13 mouse cellular contexts compared by ENCODE assay signal in genomic region chr10:43036646-43037454, GRCm38 (mm10).
A peak's percentile ranks its signal among the peaks of the same experiment; 100 is the strongest.
DNase-seq lines count a peak whose midpoint lies in the region; ATAC-seq and TF ChIP-seq lines count a peak whose summit lies in the region.
"Had no signal": no experiment of that assay in that cellular context is flagged by ENCODE, and none has a peak within 500 bp of the region (broad histone marks: within the 10 kb centered on the region; RNA-seq: fewer than 3 reads in every experiment).

No protein-coding gene starts in this region.

- 45% methylated on average over 21 of the region's 21 CpGs for WGBS in forebrain, embryonic 11.5 days
- WGBS in forebrain, embryonic 14.5 days: 37% methylated on average over 21 of the region's 21 CpGs
- WGBS in lung, embryonic 14.5 days: 68% methylated on average over 21 of the region's 21 CpGs
- WGBS in limb, embryonic 12.5 days: 63% methylated on average over 21 of the region's 21 CpGs
- WGBS in stomach, postnatal 0 days: 77% methylated on average over 21 of the region's 21 CpGs

- no peak for DNase-seq in forebrain, embryonic 11.5 days (ENCODE audit: low spot score)
- no peak for DNase-seq in forebrain, embryonic 14.5 days (ENCODE audit: low spot score)
- DNase-seq in lung, embryonic 14.5 days: no peak
- no peak for DNase-seq in lung, postnatal 36 days
- DNase-seq in retina, embryonic 14.5 days (ENCODE audit: low spot score): peak; percentile 67
- no peak for DNase-seq in stomach, postnatal 0 days (ENCODE audit: low spot score)
- no peak for DNase-seq in urinary bladder, postnatal 36 days (ENCODE audit: low spot score in 2 of 2)
- DNase-seq: cerebellum, adult 11-12 months; gastrocnemius, postnatal 10 days; liver, embryonic 13.5 days; right cerebral cortex, adult 18-20 months had no signal

- no peaks in the 10 kb centered on the region; the same call in 1 of the 2 replicates for H3K9me3 ChIP-seq in forebrain, embryonic 11.5 days (ENCODE audit: control insufficient read depth, low read length)
- no peaks in the 10 kb centered on the region for H3K9me3 ChIP-seq in forebrain, embryonic 14.5 days (replicated peaks; ENCODE audit: control insufficient read depth, low read length)
- no peaks in the 10 kb centered on the region for H3K9me3 ChIP-seq in lung, embryonic 14.5 days (ENCODE audit: low read depth, low read length)
- H3K9me3 ChIP-seq in limb, embryonic 12.5 days: 0 out of 2 replicates have a peak, but pooled peaks cover 3% of the 10 kb centered on the region
- no peaks in the 10 kb centered on the region for H3K9me3 ChIP-seq in stomach, postnatal 0 days (ENCODE audit: control insufficient read depth, low read length)
- H3K9me3 ChIP-seq: liver, embryonic 13.5 days had no signal

- no peak overlapping the region for H3K4me2 ChIP-seq in forebrain, embryonic 11.5 days (ENCODE audit: low read depth, low read length, severe bottlenecking)
- H3K4me2 ChIP-seq in forebrain, embryonic 14.5 days (ENCODE audit: low read length): no peak overlapping the region
- no peak overlapping the region for H3K4me2 ChIP-seq in lung, embryonic 14.5 days
- H3K4me2 ChIP-seq in limb, embryonic 12.5 days: no peak overlapping the region
- H3K4me2 ChIP-seq in stomach, postnatal 0 days (replicated peaks; ENCODE audit: low read depth): no peak overlapping the region
- H3K4me2 ChIP-seq: liver, embryonic 13.5 days had no signal

- H3K4me1 ChIP-seq in forebrain, embryonic 11.5 days (replicated peaks; ENCODE audit: control insufficient read depth, insufficient read depth, low read length): 0 out of 2 replicates have a peak, but pooled peaks cover 3% of the 10 kb centered on the region
- H3K4me1 ChIP-seq in forebrain, embryonic 14.5 days (ENCODE audit: control insufficient read depth, insufficient read depth, low read length): peaks cover 21% of the 10 kb centered on the region
- peaks cover 5% of the 10 kb centered on the region for H3K4me1 ChIP-seq in lung, embryonic 14.5 days (ENCODE audit: insufficient read depth)
- H3K4me1 ChIP-seq in limb, embryonic 12.5 days (replicated peaks): peaks cover 20% of the 10 kb centered on the region
- H3K4me1 ChIP-seq in stomach, postnatal 0 days (replicated peaks; ENCODE audit: control insufficient read depth, insufficient read depth): no peaks in the 10 kb centered on the region
- H3K4me1 ChIP-seq: liver, embryonic 13.5 days had no signal

- no peak overlapping the region for H3K9ac ChIP-seq in forebrain, embryonic 11.5 days (ENCODE audit: low read length)
- H3K9ac ChIP-seq in forebrain, embryonic 14.5 days (ENCODE audit: low read length): no peak overlapping the region
- H3K9ac ChIP-seq in lung, embryonic 14.5 days: no peak overlapping the region
- no peak overlapping the region for H3K9ac ChIP-seq in limb, embryonic 12.5 days (replicated peaks)
- no peak overlapping the region for H3K9ac ChIP-seq in stomach, postnatal 0 days (ENCODE audit: low read length)
- H3K9ac ChIP-seq: liver, embryonic 13.5 days had no signal

- peak; percentile 61; the same call in 1 of the 2 replicates for ATAC-seq in forebrain, embryonic 11.5 days (replicated peaks; ENCODE audit: low FRiP score)
- no peak for ATAC-seq in forebrain, embryonic 14.5 days
- peak; percentile 13 for ATAC-seq in lung, embryonic 14.5 days (ENCODE audit: insufficient read depth)
- ATAC-seq in limb, embryonic 12.5 days (ENCODE audit: insufficient number of reproducible peaks, insufficient read depth, low FRiP score, low TSS enrichment, low read depth): peak; percentile 42; the same call in 1 of the 2 replicates
- no peak for ATAC-seq in stomach, postnatal 0 days (ENCODE audit: low FRiP score, low TSS enrichment)
- ATAC-seq: intestine, embryonic 16.5 days had no signal

- H3K27ac ChIP-seq in forebrain, embryonic 11.5 days (ENCODE audit: low read depth, low read length): no peak overlapping the region
- no peak overlapping the region for H3K27ac ChIP-seq in forebrain, embryonic 14.5 days (ENCODE audit: low read depth, low read length)
- no peak overlapping the region for H3K27ac ChIP-seq in lung, embryonic 14.5 days (ENCODE audit: low read depth)
- no peak overlapping the region for H3K27ac ChIP-seq in limb, embryonic 12.5 days
- H3K27ac ChIP-seq in stomach, postnatal 0 days (replicated peaks): no peak overlapping the region
- H3K27ac ChIP-seq: liver, embryonic 13.5 days had no signal

- no peak overlapping the region for H3K4me3 ChIP-seq in forebrain, embryonic 11.5 days (ENCODE audit: low read depth, low read length)
- no peak overlapping the region for H3K4me3 ChIP-seq in forebrain, embryonic 14.5 days (ENCODE audit: low read depth, low read length)
- H3K4me3 ChIP-seq in lung, embryonic 14.5 days (ENCODE audit: low read depth, low read length): no peak overlapping the region
- H3K4me3 ChIP-seq in limb, embryonic 12.5 days (replicated peaks): no peak overlapping the region
- H3K4me3 ChIP-seq in stomach, postnatal 0 days (ENCODE audit: low read depth, low read length): no peak overlapping the region
- H3K4me3 ChIP-seq: liver, embryonic 13.5 days had no signal

- no peak for TF ChIP-seq EP300 in stomach, postnatal 0 days (optimal IDR thresholded peaks at IDR 0.05)

- no peaks in the 10 kb centered on the region for H3K36me3 ChIP-seq in forebrain, embryonic 11.5 days (ENCODE audit: control insufficient read depth, insufficient read depth, low read length)
- no peaks in the 10 kb centered on the region for H3K36me3 ChIP-seq in forebrain, embryonic 14.5 days (ENCODE audit: control insufficient read depth, insufficient read depth, low read length)
- no peaks in the 10 kb centered on the region for H3K36me3 ChIP-seq in lung, embryonic 14.5 days (ENCODE audit: insufficient read depth)
- peaks cover 9% of the 10 kb centered on the region; the same call in 1 of the 2 replicates for H3K36me3 ChIP-seq in limb, embryonic 12.5 days
- H3K36me3 ChIP-seq in stomach, postnatal 0 days (ENCODE audit: control insufficient read depth, insufficient read depth, low read length): no peaks in the 10 kb centered on the region
- H3K36me3 ChIP-seq: liver, embryonic 13.5 days had no signal

- no peaks in the 10 kb centered on the region for H3K27me3 ChIP-seq in forebrain, embryonic 11.5 days (ENCODE audit: control insufficient read depth, insufficient read depth, low read length)
- no peaks in the 10 kb centered on the region for H3K27me3 ChIP-seq in forebrain, embryonic 14.5 days (replicated peaks; ENCODE audit: control insufficient read depth, insufficient read depth, low read length)
- H3K27me3 ChIP-seq in lung, embryonic 14.5 days (ENCODE audit: insufficient read depth, low read length): no peaks in the 10 kb centered on the region
- no peaks in the 10 kb centered on the region for H3K27me3 ChIP-seq in limb, embryonic 12.5 days
- no peaks in the 10 kb centered on the region for H3K27me3 ChIP-seq in stomach, postnatal 0 days (ENCODE audit: control insufficient read depth, insufficient read depth, low read length)

- TF ChIP-seq CTCF in lung, embryonic 14.5 days (IDR thresholded peaks at IDR 0.05; ENCODE audit: low read depth): no peak
- no peak for TF ChIP-seq CTCF in stomach, postnatal 0 days (IDR thresholded peaks at IDR 0.05; ENCODE audit: low read depth)

Comparison
In these comparisons a context has a peak if more than half of its experiments do, and no peak if none do; other contexts are left out.
1. ATAC-seq: peak in forebrain, embryonic 11.5 days (single experiment), lung, embryonic 14.5 days (single experiment) and limb, embryonic 12.5 days (single experiment); none in forebrain, embryonic 14.5 days (single experiment) and stomach, postnatal 0 days (single experiment).